Mouse (Mus musculus): ENCODE measurements around the gene Ptpro.

GRCm38 (mm10) chr6:137508936-137509335, 256.8 kb downstream of the Ptpro start:
- no peak for TF ChIP-seq CTCF (IDR thresholded peaks at IDR 0.05; ENCODE audit: low read depth, low read length)
- TF ChIP-seq POLR2A (IDR thresholded peaks at IDR 0.05; ENCODE audit: extremely low read depth, insufficient read depth, low read length) = no peak

Measured in liver, adult 2 months (tissue).